Mouse (Mus musculus): Measurements from ENCODE around the gene Wdr31. TPM values are rescaled to one million over a fixed set of nuclear protein-coding genes. Genes with fewer than 3 reads are reported as not detected.

Gene Wdr31
- polyA plus RNA-seq, 1 experiment from 2014 or later: 7.1 TPM

Other genes with a start within 250 kb of the Wdr31 start
- gene Zfp37, start 239.8 kb downstream of the Wdr31 start, polyA plus RNA-seq (2016; fragmentation: Nextera tagmentation; extraction: Ambion mirVana): 9.1 and 9.8 TPM in 2 replicates
- gene Slc31a2, start 208.3 kb downstream of the Wdr31 start, polyA plus RNA-seq (2016; fragmentation: Nextera tagmentation; extraction: Ambion mirVana): 12.8 and 14.5 TPM in 2 replicates
- 17.2 and 19.5 TPM in 2 replicates for gene Fkbp15, start 110.3 kb downstream of the Wdr31 start, polyA plus RNA-seq (2016; fragmentation: Nextera tagmentation; extraction: Ambion mirVana)
- gene Slc31a1, start 110.2 kb downstream of the Wdr31 start, polyA plus RNA-seq (2016; fragmentation: Nextera tagmentation; extraction: Ambion mirVana): 46.9 and 53.6 TPM in 2 replicates
- gene Cdc26, start 62.3 kb downstream of the Wdr31 start, polyA plus RNA-seq (2016; fragmentation: Nextera tagmentation; extraction: Ambion mirVana): 101 and 125 TPM in 2 replicates
- 19.2 and 23.2 TPM in 2 replicates for gene Prpf4, start 62.1 kb downstream of the Wdr31 start, polyA plus RNA-seq (2016; fragmentation: Nextera tagmentation; extraction: Ambion mirVana)
- not detected in 2 replicates for gene Rnf183, start 35.6 kb downstream of the Wdr31 start, polyA plus RNA-seq (2016; fragmentation: Nextera tagmentation; extraction: Ambion mirVana)
- 0.46 and 2.0 TPM in 2 replicates for gene Bspry, start 9.2 kb upstream of the Wdr31 start, polyA plus RNA-seq (2016; fragmentation: Nextera tagmentation; extraction: Ambion mirVana)
- gene Hdhd3, start 32.6 kb upstream of the Wdr31 start, polyA plus RNA-seq (2016; fragmentation: Nextera tagmentation; extraction: Ambion mirVana): 7.0 and 10.1 TPM in 2 replicates
- gene Alad, start 49.0 kb upstream of the Wdr31 start, polyA plus RNA-seq (2016; fragmentation: Nextera tagmentation; extraction: Ambion mirVana): 144 and 157 TPM in 2 replicates
- gene Pole3, start 54.2 kb upstream of the Wdr31 start, polyA plus RNA-seq (2016; fragmentation: Nextera tagmentation; extraction: Ambion mirVana): 72.1 and 87.4 TPM in 2 replicates
- 0.36 and 0.49 TPM in 2 replicates for gene 4933430I17Rik, start 54.5 kb upstream of the Wdr31 start, polyA plus RNA-seq (2016; fragmentation: Nextera tagmentation; extraction: Ambion mirVana)
- 61.4 and 65.4 TPM in 2 replicates for gene Rgs3, start 89.0 kb upstream of the Wdr31 start, polyA plus RNA-seq (2016; fragmentation: Nextera tagmentation; extraction: Ambion mirVana)